Mouse (Mus musculus) intestine, postnatal 0 days (tissue): ENCODE results near the gene Nudt21. TPM values are rescaled to one million over a fixed set of nuclear protein-coding genes. Genes with fewer than 3 reads are reported as not detected.
"Not testable (repeated sequence)": the region's sequence is repeated elsewhere in the genome, so short reads cannot be mapped to it uniquely, and the experiment has no call there.

Source experiments
- ATAC-seq: fragments of 200-750 bp; cut with Nextera tagmentation; 2 replicates; pipeline ENCODE4 v1.8.0; 2017; ENCODE audit warnings: mild to moderate bottlenecking, moderate TSS enrichment, moderate library complexity
- H3K27ac ChIP-seq: fragments of 300-500 bp; sonication (generic); 2 replicates; pipeline ENCODE4 v1.5.1; 2014; ENCODE audit warnings: mild to moderate bottlenecking, low read depth, low read length, moderate library complexity
- H3K27me3 ChIP-seq: fragments of 300-500 bp; sonication (generic); replicated peaks from 2 replicates; pipeline ENCODE4 v1.6.1; 2014; ENCODE audit warnings: low read length, mixed read lengths; ENCODE audit not compliant: control insufficient read depth, insufficient read depth
- H3K36me3 ChIP-seq: fragments of 300-500 bp; sonication (generic); 2 replicates; pipeline ENCODE4 v1.6.1; 2014; ENCODE audit warnings: mild to moderate bottlenecking, moderate library complexity; ENCODE audit not compliant: control insufficient read depth, insufficient read depth
- H3K4me1 ChIP-seq: fragments of 300-500 bp; sonication (generic); replicated peaks from 2 replicates; pipeline ENCODE4 v1.6.1; 2014; ENCODE audit warnings: antibody characterized with exemption, low read length, mixed read lengths; ENCODE audit not compliant: control insufficient read depth, insufficient read depth
- H3K4me2 ChIP-seq: fragments of 300-500 bp; sonication (generic); replicated peaks from 2 replicates; pipeline ENCODE4 v1.6.1; 2014; ENCODE audit warnings: low read depth, mild to moderate bottlenecking, moderate library complexity
- H3K4me3 ChIP-seq: fragments of 300-500 bp; sonication (generic); 2 replicates; pipeline ENCODE4 v1.5.1; 2014; ENCODE audit warnings: low read depth, low read length
- H3K9ac ChIP-seq: fragments of 300-500 bp; sonication (generic); 2 replicates; pipeline ENCODE4 v1.6.1; 2014; ENCODE audit warnings: mild to moderate bottlenecking, low read depth, low read length
- H3K9me3 ChIP-seq: fragments of 300-500 bp; sonication (generic); 2 replicates; pipeline ENCODE4 v1.6.1; 2016; ENCODE audit warnings: mixed run types; ENCODE audit not compliant: control insufficient read depth
- CTCF ChIP-seq: sonication (generic); IDR thresholded peaks from 2 replicates; pipeline ENCODE4 v1.5.1; 2016; ENCODE audit warnings: low read depth, mild to moderate bottlenecking, control low read depth, antibody characterized with exemption, moderate library complexity
- WGBS: fragments of 180-500 bp; shearing (Covaris S2); extraction: QIAGEN DNeasy Blood & Tissue Kit; methylation state at CpG from one replicate; pipeline ENCODE4 v1.1.7; 2014; 5-methylcytosine and 5-hydroxymethylcytosine counted together
- polyA plus RNA-seq: library from polyadenylated mRNA; unstranded; fragments of >200 nt; fragmentation: Nextera tagmentation; extraction: Ambion mirVana; gene quantifications from 2 replicates; pipeline ENCODE4 v1.2.1, GENCODE M21; 2015

Gene Nudt21
- polyA plus RNA-seq, 1 experiment from 2014 or later, result 60.3 TPM

- H3K9ac ChIP-seq, result no peak overlapping the region
- H3K27ac ChIP-seq, result no peak overlapping the region
- no peak overlapping the region for H3K4me2 ChIP-seq
- no peak overlapping the region for H3K4me3 ChIP-seq
- H3K27me3 ChIP-seq, result no peaks in the 10 kb centered on the region
- ATAC-seq, result no peak
- TF ChIP-seq CTCF, result no peak
- 67% methylated on average over 2 of the region's 2 CpGs for WGBS
- no peaks in the 10 kb centered on the region for H3K4me1 ChIP-seq
- H3K9me3 ChIP-seq, result no peaks in the 10 kb centered on the region
- peaks cover 3% of the 10 kb centered on the region for H3K36me3 ChIP-seq
These were observed 11.0 kb upstream of the Nudt21 start for GRCm38 (mm10) chr8:94047845-94048244.

GRCm38 (mm10) chr8:94037806-94038205, 975 bp upstream of the Nudt21 start:
- Histone ChIP-seq H3K9me3 (no peaks in the 10 kb centered on the region), H3K4me1 (no peaks in the 10 kb centered on the region), H3K4me3 (peak overlapping the region; percentile 73), H3K9ac (peak overlapping the region; percentile 66; the same call in 1 of the 2 replicates), H3K27me3 (no peaks in the 10 kb centered on the region), H3K36me3 (no peaks in the 10 kb centered on the region), H3K4me2 (peak overlapping the region; percentile 78), H3K27ac (0 out of 2 replicates have a peak overlapping the region, but pooled peaks have one; percentile 63)
- TF ChIP-seq CTCF, result no peak
- 5% methylated on average over 15 of the region's 15 CpGs for WGBS
- no peak for ATAC-seq

GRCm38 (mm10) chr8:94036541-94036940, 290 bp downstream of the Nudt21 start:
- not testable (repeated sequence) for H3K27me3 ChIP-seq, H3K9me3 ChIP-seq, H3K36me3 ChIP-seq, H3K4me1 ChIP-seq
- peak overlapping the region; percentile 56 for H3K9ac ChIP-seq
- peak overlapping the region; percentile 63 for H3K4me2 ChIP-seq
- peak overlapping the region; percentile 63 for H3K27ac ChIP-seq
- ATAC-seq, result peak; percentile 82
- WGBS, result under 1% methylated on average over 25 of the region's 32 CpGs
- H3K4me3 ChIP-seq, result peak overlapping the region; percentile 73

- 43% methylated on average over 5 of the region's 5 CpGs for WGBS
- no peak for TF ChIP-seq CTCF
- Histone ChIP-seq H3K4me1 (no peaks in the 10 kb centered on the region), H3K27me3 (no peaks in the 10 kb centered on the region), H3K4me2 (peak overlapping the region; percentile 24), H3K9ac (no peak overlapping the region), H3K9me3 (no peaks in the 10 kb centered on the region), H3K36me3 (no peaks in the 10 kb centered on the region; the same call in 1 of the 2 replicates), H3K27ac (no peak overlapping the region), H3K4me3 (no peak overlapping the region)
- no peak for ATAC-seq
These were observed 1.6 kb downstream of the Nudt21 start for GRCm38 (mm10) chr8:94035200-94035599.

GRCm38 (mm10) chr8:94033601-94034000, 3.2 kb downstream of the Nudt21 start:
- WGBS, result 83% methylated on average over 3 of the region's 3 CpGs
- TF ChIP-seq CTCF, result no peak
- Histone ChIP-seq H3K4me3 (no peak overlapping the region), H3K9ac (no peak overlapping the region), H3K4me2 (no peak overlapping the region), H3K27ac (no peak overlapping the region), H3K36me3 (peaks cover 7% of the 10 kb centered on the region), H3K27me3 (no peaks in the 10 kb centered on the region), H3K4me1 (no peaks in the 10 kb centered on the region), H3K9me3 (no peaks in the 10 kb centered on the region)
- ATAC-seq, result no peak

GRCm38 (mm10) chr8:94029701-94030100, 7.1 kb downstream of the Nudt21 start:
- H3K4me1 ChIP-seq, result no peaks in the 10 kb centered on the region
- H3K27ac ChIP-seq, result no peak overlapping the region
- no peak for ATAC-seq
- WGBS, result 94% methylated on average over 9 of the region's 9 CpGs
- TF ChIP-seq CTCF, result no peak
- peaks cover 43% of the 10 kb centered on the region for H3K36me3 ChIP-seq
- no peak overlapping the region for H3K4me3 ChIP-seq
- no peaks in the 10 kb centered on the region for H3K27me3 ChIP-seq
- H3K9ac ChIP-seq, result no peak overlapping the region
- no peaks in the 10 kb centered on the region for H3K9me3 ChIP-seq
- H3K4me2 ChIP-seq, result no peak overlapping the region

GRCm38 (mm10) chr8:94023916-94024315, 12.9 kb downstream of the Nudt21 start:
- Histone ChIP-seq H3K4me2 (no peak overlapping the region), H3K4me3 (no peak overlapping the region), H3K4me1 (no peaks in the 10 kb centered on the region), H3K9ac (no peak overlapping the region), H3K27ac (no peak overlapping the region), H3K9me3 (no peaks in the 10 kb centered on the region), H3K36me3 (peaks cover 78% of the 10 kb centered on the region), H3K27me3 (no peaks in the 10 kb centered on the region)
- ATAC-seq, result no peak
- no peak for TF ChIP-seq CTCF
- WGBS, result 96% methylated on average over 6 of the region's 6 CpGs
